Mouse (Mus musculus) intestine, embryonic 16.5 days (tissue): ENCODE measurements around the gene Nckap5l. TPM values are rescaled to one million over a fixed set of nuclear protein-coding genes. Genes with fewer than 3 reads are reported as not detected.

Experiments used
- ATAC-seq: fragments of 200-750 bp; cut with Nextera tagmentation; 2 replicates; pipeline ENCODE4 v1.8.0; 2017; ENCODE audit warnings: moderate TSS enrichment, moderate library complexity
- H3K27ac ChIP-seq: fragments of 300-500 bp; sonication (generic); 2 replicates; pipeline ENCODE4 v1.5.1; 2014; ENCODE audit warnings: mild to moderate bottlenecking, low read length
- H3K27me3 ChIP-seq: fragments of 300-500 bp; sonication (generic); replicated peaks from 2 replicates; pipeline ENCODE4 v1.6.1; 2014; ENCODE audit warnings: low read length, control low read depth, mixed read lengths; ENCODE audit not compliant: control insufficient read depth, insufficient read depth
- H3K36me3 ChIP-seq: fragments of 300-500 bp; sonication (generic); 2 replicates; pipeline ENCODE4 v1.6.1; 2014; ENCODE audit warnings: low read length, control low read depth; ENCODE audit not compliant: control insufficient read depth, insufficient read depth
- H3K4me1 ChIP-seq: fragments of 300-500 bp; sonication (generic); 2 replicates; pipeline ENCODE4 v1.6.1; 2014; ENCODE audit warnings: low read length, control low read depth, mixed read lengths; ENCODE audit not compliant: control insufficient read depth, insufficient read depth
- H3K4me2 ChIP-seq: fragments of 300-500 bp; sonication (generic); 2 replicates; pipeline ENCODE4 v1.6.1; 2014; ENCODE audit warnings: low read depth, low read length, control low read depth
- H3K4me3 ChIP-seq: fragments of 300-500 bp; sonication (generic); 2 replicates; pipeline ENCODE4 v1.5.1; 2014; ENCODE audit warnings: mild to moderate bottlenecking, low read length
- H3K9ac ChIP-seq: fragments of 300-500 bp; sonication (generic); 2 replicates; pipeline ENCODE4 v1.6.1; 2014; ENCODE audit warnings: low read depth, low read length
- H3K9me3 ChIP-seq: fragments of 300-500 bp; sonication (generic); 2 replicates; pipeline ENCODE4 v1.6.1; 2016; ENCODE audit warnings: low read length, control low read depth; ENCODE audit not compliant: control insufficient read depth
- WGBS: fragments of 180-500 bp; shearing (Covaris S2); extraction: QIAGEN DNeasy Blood & Tissue Kit; methylation state at CpG from one replicate; pipeline ENCODE4 v1.1.7; 2014; 5-methylcytosine and 5-hydroxymethylcytosine counted together
- polyA plus RNA-seq: library from polyadenylated mRNA; unstranded; fragments of >200 nt; fragmentation: Nextera tagmentation; extraction: Ambion mirVana; gene quantifications from 2 replicates; pipeline ENCODE4 v1.2.1, GENCODE M21; 2015

The Nckap5l gene
- polyA plus RNA-seq, 1 experiment from 2014 or later: 6.5 TPM

GRCm38 (mm10) chr15:99411747-99412146, 45.8 kb downstream of the Nckap5l start:
- no peak overlapping the region for H3K9ac ChIP-seq
- H3K4me3 ChIP-seq: no peak overlapping the region
- H3K4me2 ChIP-seq: no peak overlapping the region
- H3K36me3 ChIP-seq: peaks cover 17% of the 10 kb centered on the region
- no peak overlapping the region for H3K27ac ChIP-seq
- H3K9me3 ChIP-seq: no peaks in the 10 kb centered on the region
- ATAC-seq: no peak
- H3K4me1 ChIP-seq: no peaks in the 10 kb centered on the region
- no peaks in the 10 kb centered on the region for H3K27me3 ChIP-seq
- 54% methylated on average over 14 of the region's 14 CpGs for WGBS

GRCm38 (mm10) chr15:99408845-99409244, 48.7 kb downstream of the Nckap5l start:
- ATAC-seq: no peak
- H3K27ac ChIP-seq: no peak overlapping the region
- H3K4me2 ChIP-seq: no peak overlapping the region
- no peak overlapping the region for H3K4me3 ChIP-seq
- peaks cover 6% of the 10 kb centered on the region; the same call in 1 of the 2 replicates for H3K4me1 ChIP-seq
- no peak overlapping the region for H3K9ac ChIP-seq
- WGBS: 93% methylated on average over 9 of the region's 9 CpGs
- no peaks in the 10 kb centered on the region for H3K27me3 ChIP-seq
- no peaks in the 10 kb centered on the region for H3K9me3 ChIP-seq
- H3K36me3 ChIP-seq: peaks cover 29% of the 10 kb centered on the region

GRCm38 (mm10) chr15:99406986-99407570, 50.5 kb downstream of the Nckap5l start:
- Histone ChIP-seq H3K4me1 (peaks cover 9% of the 10 kb centered on the region), H3K27ac (no peak overlapping the region), H3K9ac (no peak overlapping the region), H3K4me2 (no peak overlapping the region), H3K36me3 (peaks cover 31% of the 10 kb centered on the region), H3K9me3 (no peaks in the 10 kb centered on the region), H3K27me3 (no peaks in the 10 kb centered on the region), H3K4me3 (no peak overlapping the region)
- WGBS: 92% methylated on average over 15 of the region's 15 CpGs
- no peak for ATAC-seq

GRCm38 (mm10) chr15:99405150-99405549, 52.4 kb downstream of the Nckap5l start:
- no peaks in the 10 kb centered on the region for H3K9me3 ChIP-seq
- H3K9ac ChIP-seq: no peak overlapping the region
- H3K27me3 ChIP-seq: no peaks in the 10 kb centered on the region
- no peak for ATAC-seq
- H3K4me3 ChIP-seq: no peak overlapping the region
- no peak overlapping the region for H3K4me2 ChIP-seq
- peaks cover 31% of the 10 kb centered on the region for H3K36me3 ChIP-seq
- WGBS: 86% methylated on average over 9 of the region's 9 CpGs
- peaks cover 16% of the 10 kb centered on the region for H3K4me1 ChIP-seq
- no peak overlapping the region for H3K27ac ChIP-seq

- H3K4me1 ChIP-seq: peaks cover 27% of the 10 kb centered on the region
- peaks cover 26% of the 10 kb centered on the region for H3K36me3 ChIP-seq
- H3K27ac ChIP-seq: peak overlapping the region; percentile 87
- ATAC-seq: peak; percentile 91
- no peak overlapping the region for H3K9ac ChIP-seq
- no peaks in the 10 kb centered on the region for H3K27me3 ChIP-seq
- H3K9me3 ChIP-seq: no peaks in the 10 kb centered on the region
- 74% methylated on average over 12 of the region's 12 CpGs for WGBS
- H3K4me2 ChIP-seq: peak overlapping the region; percentile 31
- no peak overlapping the region; the same call in 1 of the 2 replicates for H3K4me3 ChIP-seq
These were observed 54.2 kb downstream of the Nckap5l start for GRCm38 (mm10) chr15:99403159-99403889.

DNA sequence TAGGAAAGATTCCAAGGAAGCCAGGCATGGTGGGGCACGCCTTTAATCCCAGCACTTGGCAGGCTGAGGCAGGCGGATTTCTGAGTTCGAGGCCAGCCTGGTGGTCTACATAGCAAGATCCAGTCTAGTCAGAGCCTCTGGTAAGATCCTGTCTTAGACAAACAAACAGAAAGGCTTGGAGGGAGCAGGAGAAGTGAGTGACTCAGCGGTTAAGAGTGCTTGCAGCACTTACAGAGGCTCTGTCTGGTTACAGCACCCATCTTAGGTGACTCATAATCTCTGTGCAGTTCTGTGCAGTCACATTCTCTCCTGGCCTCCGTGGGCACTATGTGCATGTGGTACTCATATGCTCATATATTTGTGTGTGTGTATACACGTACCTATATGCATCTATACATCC, 56.9 kb downstream of the Nckap5l start:
- Histone ChIP-seq H3K9ac (no peak overlapping the region), H3K4me3 (no peak overlapping the region), H3K9me3 (no peaks in the 10 kb centered on the region), H3K4me2 (no peak overlapping the region), H3K4me1 (peaks cover 43% of the 10 kb centered on the region), H3K36me3 (peaks cover 7% of the 10 kb centered on the region), H3K27ac (no peak overlapping the region), H3K27me3 (no peaks in the 10 kb centered on the region)
- 81% methylated on average over 6 of the region's 6 CpGs for WGBS
- peak; percentile 36 for ATAC-seq

- ATAC-seq: no peak
- peaks cover 46% of the 10 kb centered on the region for H3K4me1 ChIP-seq
- H3K4me3 ChIP-seq: no peak overlapping the region
- 80% methylated on average over 15 of the region's 15 CpGs for WGBS
- peak overlapping the region; percentile 33; the same call in 1 of the 2 replicates for H3K27ac ChIP-seq
- 0 out of 2 replicates have a peak, but pooled peaks cover 2% of the 10 kb centered on the region for H3K36me3 ChIP-seq
- peak overlapping the region; percentile 6; the same call in 1 of the 2 replicates for H3K4me2 ChIP-seq
- H3K27me3 ChIP-seq: no peaks in the 10 kb centered on the region
- H3K9ac ChIP-seq: no peak overlapping the region
- no peaks in the 10 kb centered on the region for H3K9me3 ChIP-seq
These were observed 57.9 kb downstream of the Nckap5l start for GRCm38 (mm10) chr15:99399503-99400245.

GRCm38 (mm10) chr15:99397622-99398021, 59.9 kb downstream of the Nckap5l start:
- Histone ChIP-seq H3K36me3 (no peaks in the 10 kb centered on the region), H3K9ac (no peak overlapping the region), H3K27ac (no peak overlapping the region), H3K4me1 (peaks cover 47% of the 10 kb centered on the region), H3K9me3 (no peaks in the 10 kb centered on the region), H3K27me3 (no peaks in the 10 kb centered on the region), H3K4me2 (no peak overlapping the region), H3K4me3 (no peak overlapping the region)
- ATAC-seq: no peak
- WGBS: 87% methylated on average over 2 of the region's 2 CpGs

DNA sequence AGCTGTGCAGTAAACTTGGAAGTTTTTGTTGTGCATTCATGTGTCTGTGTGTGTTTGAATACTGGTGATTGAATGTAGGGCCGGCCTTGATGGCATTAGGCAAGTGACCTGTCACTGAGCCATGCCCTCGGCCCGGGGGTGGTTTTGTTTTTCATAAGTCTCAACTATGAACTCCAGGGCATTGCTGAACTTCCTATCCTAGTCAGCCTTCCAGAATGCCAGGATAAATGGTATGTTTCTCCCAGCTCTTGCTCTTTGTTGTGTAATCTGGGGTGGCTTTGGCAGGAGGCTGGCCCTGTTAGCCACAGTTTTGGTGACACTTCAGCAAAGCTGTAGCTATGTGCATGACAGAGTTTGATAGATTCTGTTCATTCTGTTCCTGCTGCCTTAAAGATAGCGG, 60.7 kb downstream of the Nckap5l start:
- 68% methylated on average over 4 of the region's 4 CpGs for WGBS
- H3K27me3 ChIP-seq: no peaks in the 10 kb centered on the region
- peak overlapping the region; percentile 36 for H3K9ac ChIP-seq
- no peak for ATAC-seq
- H3K36me3 ChIP-seq: no peaks in the 10 kb centered on the region
- H3K4me3 ChIP-seq: no peak overlapping the region
- H3K4me1 ChIP-seq: peaks cover 47% of the 10 kb centered on the region
- no peaks in the 10 kb centered on the region for H3K9me3 ChIP-seq
- peak overlapping the region; percentile 22 for H3K4me2 ChIP-seq
- 0 out of 2 replicates have a peak overlapping the region, but pooled peaks have one; percentile 15 for H3K27ac ChIP-seq
